Mouse (Mus musculus) T-helper 1 cell (primary cell): Measurements from ENCODE around the gene Apbb2.
"Not testable (repeated sequence)": the region's sequence is repeated elsewhere in the genome, so short reads cannot be mapped to it uniquely, and the experiment has no call there.

Source experiments
- in situ Hi-C: fragments of 300-600 bp; cut with MboI, MseI; formaldehyde crosslinking; loops from one replicate; pipeline ENCODE4 v1.15.1; 2025; ENCODE audit warnings: high pct_unique_total_duplicates

The Apbb2 gene

DNA sequence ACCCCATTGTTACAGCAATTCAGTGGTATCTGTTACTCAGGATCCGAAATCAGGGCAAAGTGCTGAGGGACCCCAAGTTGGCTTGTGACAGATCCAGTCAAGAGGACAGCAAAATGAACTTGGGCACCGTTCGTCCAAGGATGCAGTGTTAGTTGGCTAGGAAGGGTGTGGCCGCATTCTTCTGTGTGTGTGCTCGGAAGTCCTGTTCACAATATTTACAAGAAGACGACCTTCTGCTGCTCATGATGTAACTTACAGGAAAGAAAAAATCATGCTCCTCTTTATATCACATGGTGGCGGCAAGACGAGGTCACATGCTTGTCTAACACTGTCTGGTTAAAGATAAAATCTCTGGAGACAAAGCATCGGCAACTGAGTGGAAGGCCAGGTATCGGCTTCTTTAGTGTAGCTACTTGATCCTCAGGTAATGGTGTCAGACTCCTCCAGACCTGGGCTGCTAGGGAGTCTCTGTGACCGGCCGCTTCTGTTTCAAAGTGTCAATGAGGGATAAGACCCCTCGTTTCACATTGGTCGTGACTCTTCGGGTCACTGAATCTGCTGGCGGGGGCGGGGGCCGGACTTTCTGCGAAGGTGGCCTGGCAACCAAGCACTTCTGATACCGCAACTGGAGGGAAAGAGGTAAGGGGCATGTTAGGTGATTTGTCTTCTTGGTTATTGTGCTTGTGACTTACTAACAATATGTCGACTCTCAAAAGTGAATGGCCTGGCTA is 316.3 kb downstream of the Apbb2 start:
- in situ Hi-C loops: no loop called here

- in situ Hi-C loops: no loop called here
Measured at GRCm38 (mm10) chr5:66300576-66300975, 318.0 kb downstream of the Apbb2 start.

DNA sequence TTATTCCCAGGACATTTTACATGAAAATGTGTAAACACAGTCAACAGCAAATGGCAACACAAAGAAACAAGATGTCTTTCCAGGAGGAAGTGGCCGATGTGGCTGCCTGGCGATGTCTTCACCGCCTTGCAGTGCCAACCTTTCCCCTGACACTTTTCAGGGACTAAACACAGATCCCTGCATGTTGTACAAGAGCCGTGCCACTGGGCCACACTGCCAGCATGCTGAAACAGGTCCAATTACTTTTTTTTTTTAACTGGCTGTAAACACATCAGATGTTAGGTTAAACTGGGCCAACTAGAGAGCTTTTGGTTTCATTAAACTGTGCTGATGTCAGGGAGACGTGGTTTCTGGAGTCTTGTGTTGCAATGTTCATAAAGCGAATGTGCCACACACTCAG is 319.7 kb downstream of the Apbb2 start:
- in situ Hi-C loops: no loop called here

- in situ Hi-C loops: no loop called here
Measured at GRCm38 (mm10) chr5:66296116-66296515, 322.5 kb downstream of the Apbb2 start.

DNA sequence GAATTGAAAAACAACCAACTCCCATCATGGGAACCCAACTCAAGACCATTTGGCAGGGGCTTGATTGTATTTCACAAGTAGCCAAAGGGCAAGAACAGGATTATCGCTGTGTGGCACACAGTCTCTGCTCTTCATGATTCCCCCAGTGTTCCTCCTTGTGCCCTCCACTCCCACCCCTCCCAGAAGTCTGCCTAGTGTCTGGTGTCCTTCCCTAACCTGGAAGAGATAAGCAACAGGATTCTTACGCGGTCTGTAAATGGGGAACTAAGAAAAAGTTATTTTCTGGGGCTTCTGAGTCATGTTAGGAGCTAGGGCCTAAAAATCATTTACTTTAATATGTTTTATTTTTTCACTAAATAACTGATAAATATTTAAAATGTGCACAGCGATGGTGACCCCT is 323.6 kb downstream of the Apbb2 start:
- in situ Hi-C loops: no loop called here

DNA sequence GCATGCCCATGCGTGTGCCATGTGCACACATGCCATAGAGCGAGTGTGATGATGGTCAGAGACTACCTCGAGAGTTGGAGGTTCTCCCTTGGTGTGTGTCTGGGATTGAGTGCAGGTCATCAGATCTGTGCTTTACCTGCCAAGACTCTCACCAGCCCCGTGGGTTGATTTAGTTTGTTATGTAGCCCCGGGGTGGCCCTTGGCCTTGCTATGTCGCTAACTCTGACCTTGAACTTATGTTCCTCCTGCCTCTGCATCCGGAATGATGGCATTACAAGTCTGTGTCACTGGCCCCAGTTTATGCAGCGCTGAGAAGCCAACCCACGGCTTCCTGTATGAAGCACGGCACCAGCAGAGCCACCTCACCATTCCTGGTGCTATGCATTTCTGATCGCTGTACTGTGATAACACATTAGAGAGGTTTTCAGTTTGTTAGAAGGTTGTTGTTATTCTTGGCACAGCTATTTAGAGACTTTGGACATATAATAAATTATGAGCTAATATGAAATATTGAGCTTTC is 324.4 kb downstream of the Apbb2 start:
- in situ Hi-C loops: no loop called here

DNA sequence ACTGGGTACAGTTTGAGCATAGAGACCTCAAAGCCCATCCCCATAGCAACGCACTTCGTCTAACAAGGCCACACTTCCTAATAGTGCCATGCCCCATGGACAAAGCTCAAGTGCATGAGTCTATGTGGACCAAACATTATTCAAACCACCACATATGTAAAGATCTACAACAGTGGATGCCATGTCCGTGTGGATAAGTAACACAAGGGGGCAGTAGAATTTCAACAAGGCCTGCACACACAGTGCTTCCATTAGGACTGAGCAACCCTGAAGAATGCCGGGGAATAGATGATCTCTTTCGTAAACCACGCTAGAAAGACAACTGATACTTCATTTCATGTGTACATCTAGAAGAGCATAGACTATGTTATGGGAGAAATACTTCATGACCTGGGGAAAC is 337.8 kb downstream of the Apbb2 start:
- in situ Hi-C loops: no loop called here

DNA sequence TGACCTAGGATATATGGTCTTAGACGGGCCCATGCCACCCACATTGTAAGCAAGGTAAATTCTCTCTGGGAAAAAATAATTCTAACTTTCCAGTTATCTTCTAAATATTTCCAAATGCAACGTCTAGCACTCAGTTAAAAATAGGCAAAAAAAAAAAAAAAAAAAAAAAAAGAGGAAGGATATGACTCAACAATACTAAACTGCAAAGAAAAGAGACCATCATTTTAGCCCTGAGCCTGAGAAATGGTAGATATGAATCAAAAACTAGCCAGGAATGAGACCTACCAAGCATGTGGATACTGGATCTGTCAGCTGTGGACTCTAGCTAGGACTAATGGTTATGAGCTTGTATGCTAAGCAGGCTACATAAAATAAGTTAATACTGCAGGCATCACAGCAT is 338.9 kb downstream of the Apbb2 start:
- in situ Hi-C loops: no loop called here

- in situ Hi-C loops: no loop called here
Measured at GRCm38 (mm10) chr5:66274417-66274816, 344.2 kb downstream of the Apbb2 start.

DNA sequence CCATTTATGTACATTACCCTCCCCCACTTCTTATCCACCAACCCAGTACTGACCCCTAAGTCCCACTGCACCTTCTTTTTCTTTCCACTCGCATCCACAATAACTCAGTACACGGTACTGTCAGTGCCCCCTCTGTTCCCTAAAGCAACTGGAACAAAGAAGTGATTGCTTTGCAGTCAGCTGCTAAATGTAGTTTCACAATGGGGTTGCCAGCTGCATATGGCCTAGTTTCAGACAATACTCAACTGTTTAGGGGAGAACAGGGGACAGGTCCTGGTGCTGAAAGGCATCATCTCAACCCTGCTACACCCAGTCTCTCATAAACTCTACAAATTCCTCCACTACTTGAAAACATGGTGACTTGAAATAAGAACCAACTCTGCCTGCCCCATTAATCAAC is 347.4 kb downstream of the Apbb2 start:
- in situ Hi-C loops: no loop called here

DNA sequence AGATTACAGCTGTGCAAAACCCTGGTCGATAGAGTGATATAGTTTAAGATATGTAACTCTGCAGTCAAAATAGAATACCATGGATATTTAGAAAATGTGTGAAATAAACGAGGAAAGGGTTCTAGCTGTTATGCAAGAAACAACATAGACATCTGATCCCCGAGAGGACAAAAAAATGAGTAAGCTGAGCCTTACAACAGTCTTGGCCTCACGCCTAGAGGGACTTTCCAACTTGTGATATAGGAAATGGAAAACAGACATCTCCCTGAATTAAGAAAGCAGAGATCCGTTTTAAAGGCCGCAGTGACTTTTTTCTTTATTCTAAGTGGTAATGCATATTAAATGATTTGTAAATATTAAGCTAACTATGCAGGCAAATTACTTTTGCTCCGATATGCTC is 349.0 kb downstream of the Apbb2 start:
- in situ Hi-C loops: no loop called here

- in situ Hi-C loops: no loop called here
Measured at GRCm38 (mm10) chr5:66263398-66263797, 355.2 kb downstream of the Apbb2 start.

- in situ Hi-C loops: no loop called here
Measured at GRCm38 (mm10) chr5:66262475-66262874, 356.1 kb downstream of the Apbb2 start.

GRCm38 (mm10) chr5:66259756-66260448 is 358.7 kb downstream of the Apbb2 start, which contains the start of gene Nsun7:
Gene Nsun7 (plus strand): TSS chr5:66259897.
- in situ Hi-C loops: no loop called here

DNA sequence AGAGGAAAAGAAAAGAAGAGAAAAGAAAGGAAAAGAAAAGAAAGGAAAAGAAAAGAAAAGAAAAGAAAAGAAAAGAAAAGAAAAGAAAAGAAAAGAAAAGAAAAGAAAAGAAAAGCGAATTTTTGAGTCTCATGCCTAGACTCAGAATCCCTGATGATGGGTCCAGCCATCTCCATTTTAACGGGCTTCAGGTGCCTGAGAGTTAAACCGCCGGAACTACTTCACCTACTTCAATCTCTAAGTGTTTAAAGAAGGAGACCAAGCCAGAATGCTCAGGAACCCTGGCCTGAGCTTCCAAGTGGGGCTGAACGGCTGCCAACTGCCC is 359.2 kb downstream of the Apbb2 start:
- in situ Hi-C loops: not testable (repeated sequence)

DNA sequence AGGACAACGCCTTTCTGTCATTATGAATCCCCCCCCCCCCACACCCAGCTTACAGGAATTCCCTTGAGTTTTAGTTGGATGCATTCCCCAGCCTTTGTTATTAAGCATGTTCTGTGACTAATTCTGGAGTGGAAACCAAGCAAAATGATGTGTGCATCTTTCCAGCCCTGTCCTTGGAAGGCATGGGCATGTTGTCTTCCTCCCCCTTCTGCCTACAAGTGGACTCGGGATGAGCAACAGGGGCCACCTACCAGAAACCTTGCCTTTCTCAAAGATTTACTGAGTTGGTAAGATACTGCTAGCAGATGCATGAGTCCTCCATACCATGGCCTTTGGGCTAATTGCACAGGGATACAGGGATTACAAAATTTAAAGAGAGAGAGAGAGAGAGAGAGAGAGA is 359.6 kb downstream of the Apbb2 start:
- in situ Hi-C loops: no loop called here

DNA sequence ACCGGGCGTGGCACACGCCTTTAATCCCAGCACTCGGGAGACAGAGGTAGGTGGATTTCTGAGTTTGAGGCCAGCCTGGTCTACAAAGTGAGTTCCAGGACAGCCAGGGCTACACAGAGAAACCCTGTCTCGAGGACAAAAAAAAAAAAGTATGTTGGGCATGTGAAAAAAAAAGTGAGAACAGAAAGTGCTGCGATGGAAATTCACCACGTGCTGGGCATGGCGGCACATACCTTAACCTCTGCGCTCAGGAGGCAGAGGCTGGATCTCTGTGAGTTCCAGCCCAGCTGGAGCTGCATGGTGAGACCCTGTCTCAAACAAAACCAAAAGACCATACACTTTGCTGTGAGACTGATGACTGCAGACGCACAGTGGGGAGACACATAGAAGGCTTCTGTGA is 363.5 kb downstream of the Apbb2 start:
- in situ Hi-C loops: no loop called here

DNA sequence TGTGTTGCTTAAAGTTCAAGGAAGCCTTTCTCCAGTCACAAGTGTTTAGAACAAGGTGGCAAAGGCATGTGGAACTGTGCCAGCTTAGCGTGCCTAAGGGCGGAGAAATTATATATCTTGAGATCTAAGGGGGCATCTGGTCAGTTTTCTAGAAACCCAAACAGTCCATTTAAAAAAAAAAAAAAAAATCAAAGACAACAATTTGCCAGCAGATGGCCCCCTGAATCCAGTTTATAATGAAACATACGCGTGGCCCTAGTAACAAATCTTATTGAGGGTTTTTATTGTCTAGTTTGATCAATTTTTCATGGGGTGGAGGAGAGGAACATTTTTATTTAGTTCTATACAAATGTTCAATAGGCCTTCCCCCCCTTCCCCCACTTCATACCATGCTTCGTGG is 365.4 kb downstream of the Apbb2 start:
- in situ Hi-C loops: no loop called here
